Mouse (Mus musculus) heart, postnatal 14 days (tissue): ENCODE results near the gene Snrpc. TPM values are rescaled to one million over a fixed set of nuclear protein-coding genes. Genes with fewer than 3 reads are reported as not detected.

Source experiments
- DNase-seq, 2 experiments: peaks; one replicate each; pipeline ENCODE4 v3.0.0; 2021 to 2022
- intact Hi-C: fragments of 180-260 bp; cut with DNase I; formaldehyde crosslinking; loops from one replicate; pipeline ENCODE4 v1.15.1; 2025
- total RNA-seq, 2 experiments: library from RNA; stranded (reverse); gene quantifications; 2 replicates each; pipeline ENCODE4 v1.2.3; 2021

The Snrpc gene
- total RNA-seq, 2 experiments from 2014 or later: 61.8 to 70.0 TPM

GRCm38 (mm10) chr17:27856798-27857648 lies 19.1 kb downstream of the Snrpc start:
- intact Hi-C loops: no loop called here

GRCm38 (mm10) chr17:27857649-27858475 lies 19.9 kb downstream of the Snrpc start:
- no peak for DNase-seq
- intact Hi-C loops: no loop called here

More at GRCm38 (mm10) chr17:27856798-27857648, 19.1 kb downstream of the Snrpc start:
- DNase-seq: peak; percentile 60 to 61

- intact Hi-C loops: no loop called here
- no peak for DNase-seq
Measured at GRCm38 (mm10) chr17:27859131-27859530, 21.2 kb downstream of the Snrpc start.

GRCm38 (mm10) chr17:27865461-27865860 lies 27.5 kb downstream of the Snrpc start:
- intact Hi-C loops: no loop called here
- no peak for DNase-seq

GRCm38 (mm10) chr17:27866737-27867136 lies 28.8 kb downstream of the Snrpc start:
- intact Hi-C loops: no loop called here
- no peak for DNase-seq

- intact Hi-C loops: no loop called here
- no peak for DNase-seq
Measured at GRCm38 (mm10) chr17:27871851-27872250, 33.9 kb downstream of the Snrpc start.

GRCm38 (mm10) chr17:27873583-27873982 lies 35.6 kb downstream of the Snrpc start:
- intact Hi-C loops: no loop called here
- DNase-seq: no peak

- intact Hi-C loops: no loop called here
- DNase-seq: no peak
Measured at GRCm38 (mm10) chr17:27874510-27874909, 36.6 kb downstream of the Snrpc start.

GRCm38 (mm10) chr17:27881518-27881917 lies 43.6 kb downstream of the Snrpc start:
- DNase-seq: peak; percentile 36 to 59
- intact Hi-C loops: no loop called here

GRCm38 (mm10) chr17:27883129-27883528 lies 45.2 kb downstream of the Snrpc start:
- DNase-seq: no peak
- intact Hi-C loops: no loop called here

- DNase-seq: no peak
- intact Hi-C loops: no loop called here
Measured at GRCm38 (mm10) chr17:27883994-27884393, 46.0 kb downstream of the Snrpc start.

GRCm38 (mm10) chr17:27886499-27887210 lies 48.7 kb downstream of the Snrpc start:
- DNase-seq: peak; percentile 57 to 66

More at GRCm38 (mm10) chr17:27886499-27887210, 48.7 kb downstream of the Snrpc start:
- intact Hi-C loops: no loop called here

Other genes with a start within 250 kb of the Snrpc start
- gene Nudt3, start 214.7 kb upstream of the Snrpc start, total RNA-seq: 100 to 1,000 TPM; 320 to 341 TPM
- gene RPS10-NUDT3, start 202.9 kb upstream of the Snrpc start, total RNA-seq: not detected
- gene Rps10, start 201.5 kb upstream of the Snrpc start, total RNA-seq: 100 to 1,000 TPM; 542 to 580 TPM
- gene Pacsin1, start 182.6 kb upstream of the Snrpc start, total RNA-seq: under 1 TPM; 0.27 to 0.48 TPM
- not detected for gene Spdef, start 109.2 kb upstream of the Snrpc start, total RNA-seq
- gene D17Wsu92e, start 17.5 kb upstream of the Snrpc start, total RNA-seq: 100 to 1,000 TPM; 114 to 117 TPM
- gene Uhrf1bp1, start 18.3 kb downstream of the Snrpc start, total RNA-seq: 10 to 100 TPM; 14.3 to 18.7 TPM
- gene Anks1, start 71.2 kb downstream of the Snrpc start, total RNA-seq: 10 to 100 TPM; 75.5 to 79.3 TPM
- gene Taf11, start 71.7 kb downstream of the Snrpc start, total RNA-seq: 10 to 100 TPM; 21.6 to 23.7 TPM
- gene Tcp11, start 242.5 kb downstream of the Snrpc start, total RNA-seq: not detected